Mouse (Mus musculus) embryonic facial prominence, embryonic 14.5 days (tissue): Measurements from ENCODE around the gene Hmcn2. TPM values are rescaled to one million over a fixed set of nuclear protein-coding genes. Genes with fewer than 3 reads are reported as not detected.

Experiments
- ATAC-seq: fragments of 200-750 bp; cut with Nextera tagmentation; 2 replicates; pipeline ENCODE4 v1.8.0; 2017; ENCODE audit warnings: low read depth, moderate number of reproducible peaks, moderate TSS enrichment
- DNase-seq: peaks from one replicate; pipeline ENCODE4 v3.0.0-alpha.2; 2015; ENCODE audit warnings: low spot score
- H3K27ac ChIP-seq: fragments of 300-500 bp; sonication (generic); replicated peaks from 2 replicates; pipeline ENCODE4 v1.5.1; 2014; ENCODE audit warnings: low read depth, mild to moderate bottlenecking, low read length, moderate library complexity
- H3K27me3 ChIP-seq: fragments of 300-500 bp; sonication (generic); replicated peaks from 2 replicates; pipeline ENCODE4 v1.6.1; 2014; ENCODE audit warnings: low read length; ENCODE audit not compliant: control insufficient read depth, insufficient read depth
- H3K36me3 ChIP-seq: fragments of 300-500 bp; sonication (generic); 2 replicates; pipeline ENCODE4 v1.6.1; 2014; ENCODE audit warnings: low read length, mixed read lengths; ENCODE audit not compliant: control insufficient read depth, insufficient read depth
- H3K4me1 ChIP-seq: fragments of 300-500 bp; sonication (generic); 2 replicates; pipeline ENCODE4 v1.6.1; 2014; ENCODE audit warnings: antibody characterized with exemption, low read length; ENCODE audit not compliant: control insufficient read depth, insufficient read depth
- H3K4me2 ChIP-seq: fragments of 300-500 bp; sonication (generic); 2 replicates; pipeline ENCODE4 v1.6.1; 2014; ENCODE audit warnings: low read depth, mild to moderate bottlenecking, low read length, moderate library complexity, mixed read lengths
- H3K4me3 ChIP-seq: fragments of 300-500 bp; sonication (generic); 2 replicates; pipeline ENCODE4 v1.5.1; 2014; ENCODE audit warnings: low read depth, mild to moderate bottlenecking, low read length
- H3K9ac ChIP-seq: fragments of 300-500 bp; sonication (generic); 2 replicates; pipeline ENCODE4 v1.6.1; 2014; ENCODE audit warnings: low read depth, mild to moderate bottlenecking, low read length, moderate library complexity, mixed read lengths
- H3K9me3 ChIP-seq: fragments of 300-500 bp; sonication (generic); 2 replicates; pipeline ENCODE4 v1.6.1; 2016; ENCODE audit warnings: low read length; ENCODE audit not compliant: control insufficient read depth
- WGBS: fragments of 180-500 bp; shearing (Covaris S2); extraction: QIAGEN DNeasy Blood & Tissue Kit; methylation state at CpG from one replicate; pipeline ENCODE4 v1.1.7; 2014; 5-methylcytosine and 5-hydroxymethylcytosine counted together
- polyA plus RNA-seq: library from polyadenylated mRNA; unstranded; fragments of >200 nt; fragmentation: Nextera tagmentation; extraction: Ambion mirVana; gene quantifications from 2 replicates; pipeline ENCODE4 v1.2.1, GENCODE M21; 2014

Gene Hmcn2
- polyA plus RNA-seq, 1 experiment from 2014 or later: 1.0 TPM

- Histone ChIP-seq H3K27me3 (peaks cover 31% of the 10 kb centered on the region), H3K4me2 (no peak overlapping the region)
- no peak for ATAC-seq
Measured at GRCm38 (mm10) chr2:31309549-31309948, 4.7 kb upstream of the Hmcn2 start.

GRCm38 (mm10) chr2:31318162-31318561 lies 3.9 kb downstream of the Hmcn2 start:
- peak; percentile 88 for ATAC-seq
- Histone ChIP-seq H3K27me3 (peaks cover 45% of the 10 kb centered on the region), H3K27ac (no peak overlapping the region), H3K4me3 (no peak overlapping the region), H3K36me3 (no peaks in the 10 kb centered on the region), H3K9me3 (no peaks in the 10 kb centered on the region), H3K4me1 (no peaks in the 10 kb centered on the region), H3K4me2 (no peak overlapping the region), H3K9ac (no peak overlapping the region)
- peak; percentile 61 for DNase-seq
- WGBS: 13% methylated on average over 2 of the region's 2 CpGs

More at GRCm38 (mm10) chr2:31309549-31309948, 4.7 kb upstream of the Hmcn2 start:
- Histone ChIP-seq H3K9ac (no peak overlapping the region), H3K36me3 (no peaks in the 10 kb centered on the region), H3K4me3 (no peak overlapping the region), H3K4me1 (no peaks in the 10 kb centered on the region), H3K9me3 (no peaks in the 10 kb centered on the region), H3K27ac (no peak overlapping the region)
- WGBS: 69% methylated on average over 15 of the region's 15 CpGs
- DNase-seq: no peak

GRCm38 (mm10) chr2:31319200-31319599 lies 5.0 kb downstream of the Hmcn2 start:
- WGBS: 76% methylated on average over 2 of the region's 2 CpGs
- H3K9ac ChIP-seq: no peak overlapping the region
- H3K9me3 ChIP-seq: no peaks in the 10 kb centered on the region
- DNase-seq: no peak
- no peaks in the 10 kb centered on the region for H3K4me1 ChIP-seq
- H3K4me2 ChIP-seq: no peak overlapping the region
- H3K27me3 ChIP-seq: peaks cover 34% of the 10 kb centered on the region
- no peaks in the 10 kb centered on the region for H3K36me3 ChIP-seq
- no peak overlapping the region for H3K27ac ChIP-seq
- no peak overlapping the region for H3K4me3 ChIP-seq
- ATAC-seq: no peak

GRCm38 (mm10) chr2:31327186-31327585 lies 13.0 kb downstream of the Hmcn2 start:
- WGBS: 31% methylated on average over 9 of the region's 10 CpGs
- H3K4me1 ChIP-seq: no peaks in the 10 kb centered on the region
- ATAC-seq (no peak), DNase-seq (peak; percentile 61)
- H3K9ac ChIP-seq: no peak overlapping the region
- no peaks in the 10 kb centered on the region for H3K36me3 ChIP-seq
- no peak overlapping the region for H3K4me3 ChIP-seq
- no peaks in the 10 kb centered on the region for H3K27me3 ChIP-seq
- H3K27ac ChIP-seq: no peak overlapping the region
- no peaks in the 10 kb centered on the region for H3K9me3 ChIP-seq
- H3K4me2 ChIP-seq: no peak overlapping the region

- Histone ChIP-seq H3K9ac (no peak overlapping the region), H3K27me3 (no peaks in the 10 kb centered on the region), H3K9me3 (no peaks in the 10 kb centered on the region), H3K4me2 (no peak overlapping the region), H3K4me1 (0 out of 2 replicates have a peak, but pooled peaks cover 5% of the 10 kb centered on the region), H3K36me3 (no peaks in the 10 kb centered on the region), H3K4me3 (no peak overlapping the region), H3K27ac (no peak overlapping the region)
- ATAC-seq: no peak
- no peak for DNase-seq
- WGBS: 33% methylated on average over 12 of the region's 12 CpGs
Measured at GRCm38 (mm10) chr2:31337706-31338330, 23.6 kb downstream of the Hmcn2 start.

GRCm38 (mm10) chr2:31339826-31340225 lies 25.6 kb downstream of the Hmcn2 start:
- Histone ChIP-seq H3K27me3 (no peaks in the 10 kb centered on the region), H3K9ac (no peak overlapping the region), H3K4me2 (no peak overlapping the region), H3K4me3 (no peak overlapping the region), H3K36me3 (no peaks in the 10 kb centered on the region), H3K9me3 (no peaks in the 10 kb centered on the region), H3K4me1 (0 out of 2 replicates have a peak, but pooled peaks cover 5% of the 10 kb centered on the region), H3K27ac (no peak overlapping the region)
- no peak for DNase-seq
- WGBS: 44% methylated on average over 9 of the region's 9 CpGs
- ATAC-seq: no peak

- Histone ChIP-seq H3K4me2 (no peak overlapping the region), H3K27ac (no peak overlapping the region), H3K9ac (no peak overlapping the region), H3K9me3 (no peaks in the 10 kb centered on the region), H3K27me3 (no peaks in the 10 kb centered on the region), H3K4me1 (0 out of 2 replicates have a peak, but pooled peaks cover 5% of the 10 kb centered on the region), H3K36me3 (no peaks in the 10 kb centered on the region), H3K4me3 (no peak overlapping the region)
- DNase-seq: no peak
- 47% methylated on average over 8 of the region's 8 CpGs for WGBS
- no peak for ATAC-seq
Measured at GRCm38 (mm10) chr2:31341726-31342535, 27.7 kb downstream of the Hmcn2 start.

- Histone ChIP-seq H3K4me1 (no peaks in the 10 kb centered on the region), H3K27me3 (no peaks in the 10 kb centered on the region), H3K9ac (no peak overlapping the region), H3K27ac (no peak overlapping the region), H3K36me3 (no peaks in the 10 kb centered on the region), H3K4me2 (no peak overlapping the region), H3K4me3 (no peak overlapping the region), H3K9me3 (no peaks in the 10 kb centered on the region)
- ATAC-seq (no peak), DNase-seq (peak; percentile 84)
- WGBS: 34% methylated on average over 12 of the region's 12 CpGs
Measured at GRCm38 (mm10) chr2:31346096-31346495, 31.9 kb downstream of the Hmcn2 start.
